Mouse (Mus musculus): ENCODE measurements around the gene 2210016L21Rik.

DNA sequence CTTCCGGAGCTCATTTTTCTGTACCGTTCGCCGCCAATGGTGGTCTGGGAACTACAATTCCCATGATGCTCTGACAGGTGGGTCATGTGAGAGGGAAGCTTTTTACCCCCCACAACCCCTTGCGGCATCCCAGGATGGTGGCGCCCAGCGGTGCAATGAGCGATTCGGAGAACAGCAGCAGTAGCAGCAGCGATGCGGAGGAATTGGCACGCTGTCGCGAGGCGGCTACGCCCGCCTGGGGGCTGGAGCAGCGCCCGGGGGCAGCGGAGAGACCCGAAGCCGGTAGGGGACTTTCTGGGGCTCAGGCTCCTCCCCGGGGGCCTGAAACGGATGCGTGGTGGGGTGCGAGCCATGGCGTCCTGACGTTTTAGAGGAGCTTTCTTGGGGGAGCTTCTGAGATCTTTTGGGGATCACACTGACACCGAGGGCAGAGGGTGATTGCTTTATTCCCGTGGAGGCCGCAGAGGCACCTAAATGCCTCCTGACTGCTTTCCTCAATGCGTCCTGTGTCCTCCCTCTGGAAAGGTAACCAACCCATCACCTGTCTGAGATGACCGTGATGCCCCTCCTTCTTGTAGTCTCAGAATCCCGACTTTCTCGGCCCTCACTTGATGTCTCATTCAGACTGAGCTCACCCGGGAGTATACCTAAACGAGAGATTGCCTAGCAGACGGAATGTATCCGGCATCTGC lies at the start of gene 2210016L21Rik:
- TF ChIP-seq USF1 (IDR thresholded peaks at IDR 0.05; ENCODE audit: low read depth) (peak; percentile 97), CTCF (IDR thresholded peaks at IDR 0.05; ENCODE audit: control insufficient read depth, insufficient read depth, insufficient read length) (no peak), MAX (IDR thresholded peaks at IDR 0.05) (no peak)

Measured in C2C12 (cell line).